ENCODE assay signal across 17 mouse cellular contexts in the genomic region with DNA sequence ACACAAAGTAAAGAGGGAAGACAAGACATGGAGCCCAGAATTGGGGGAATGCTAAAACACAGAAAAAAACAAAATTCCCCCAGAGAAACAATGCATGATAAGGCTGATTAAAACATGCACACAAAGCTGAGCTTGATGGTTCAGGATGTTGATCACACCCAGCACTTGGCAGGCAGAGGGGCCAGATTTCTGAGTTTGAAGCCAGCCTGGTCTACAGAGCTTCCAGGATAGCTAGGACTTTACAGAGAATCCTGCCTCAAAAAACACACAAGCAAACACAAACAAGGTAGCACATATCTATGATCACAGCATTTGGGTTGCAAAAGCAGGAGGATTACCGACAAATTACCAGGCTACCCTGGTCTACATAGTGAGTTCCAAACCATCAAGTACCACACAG.
"Had no signal": no experiment of that assay in that cellular context is flagged by ENCODE, and none has a peak within 500 bp of the region (broad histone marks: within the 10 kb centered on the region; RNA-seq: fewer than 3 reads in every experiment).

No protein-coding gene starts in this region.

- H3K4me1 ChIP-seq: neural tube, embryonic 12.5 days; stomach, embryonic 15.5 days had no signal

- H3K9me3 ChIP-seq: liver, embryonic 15.5 days; lung, embryonic 15.5 days; megakaryocyte, embryonic 14.5 days; midbrain, embryonic 12.5 days; neural tube, embryonic 12.5 days; stomach, embryonic 15.5 days had no signal

- DNase-seq: lung, adult 18-20 months; lung, postnatal 14 days; lung, postnatal 36 days; midbrain, embryonic 14.5 days; right cerebral cortex, postnatal 14 days; thymus, adult 2 months; thymus, postnatal 25 days; thymus, postnatal 4 days had no signal

- H3K9ac ChIP-seq: liver, embryonic 15.5 days; lung, embryonic 15.5 days; midbrain, embryonic 12.5 days; neural tube, embryonic 12.5 days; stomach, embryonic 15.5 days had no signal

- ATAC-seq: lung, postnatal 0 days had no signal

- H3K4me3 ChIP-seq: liver, embryonic 15.5 days; lung, embryonic 15.5 days; megakaryocyte, embryonic 14.5 days; midbrain, embryonic 12.5 days; neural tube, embryonic 12.5 days; stomach, embryonic 15.5 days had no signal

- H3K27ac ChIP-seq: liver, embryonic 15.5 days; lung, embryonic 15.5 days; macrophage; midbrain, embryonic 12.5 days; neural tube, embryonic 12.5 days; stomach, embryonic 15.5 days; stomach, postnatal 0 days had no signal

- H3K27me3 ChIP-seq: liver, embryonic 15.5 days; lung, embryonic 15.5 days; megakaryocyte, embryonic 14.5 days; midbrain, embryonic 12.5 days; neural tube, embryonic 12.5 days; stomach, embryonic 15.5 days had no signal

- H3K4me2 ChIP-seq: liver, embryonic 15.5 days; lung, embryonic 15.5 days; midbrain, embryonic 12.5 days; neural tube, embryonic 12.5 days; stomach, embryonic 15.5 days had no signal

- H3K36me3 ChIP-seq: liver, embryonic 15.5 days; lung, embryonic 15.5 days; neural tube, embryonic 12.5 days; stomach, embryonic 15.5 days had no signal
